Mouse (Mus musculus) thymus, adult 2 months (tissue): ENCODE data around the gene Ptges2.

Experiments used
- CTCF ChIP-seq: fragments of 200-500 bp; IDR thresholded peaks from 2 replicates; pipeline ENCODE4 v1.5.1; 2012; ENCODE audit warnings: mild to moderate bottlenecking, control low read depth, low read length, moderate library complexity, borderline replicate concordance; ENCODE audit not compliant: control insufficient read depth, poor library complexity, insufficient read depth; ENCODE audit errors: extremely low read depth
- POLR2A ChIP-seq: fragments of 200-500 bp; IDR thresholded peaks from 2 replicates; pipeline ENCODE4 v1.6.1; 2012; ENCODE audit warnings: mild to moderate bottlenecking, low read length, control low read depth, moderate library complexity; ENCODE audit not compliant: control insufficient read depth, poor library complexity, insufficient read depth; ENCODE audit errors: extremely low read depth

GRCm38 (mm10) chr2:32428262-32428722 lies 32.6 kb downstream of the Ptges2 start:
- TF ChIP-seq CTCF (no peak), POLR2A (no peak)
